Mouse (Mus musculus) CH12.LX (cell line): Measurements from ENCODE around the gene Ttc29. TPM values are rescaled to one million over a fixed set of nuclear protein-coding genes. Genes with fewer than 3 reads are reported as not detected.

Source experiments
- DNase-seq: peaks from one replicate; pipeline ENCODE4 v3.0.0-alpha.2; 2013; ENCODE audit errors: extremely low read depth
- H3K27ac ChIP-seq: 2 replicates; pipeline ENCODE4 v1.5.1; 2012; ENCODE audit warnings: low read depth, mild to moderate bottlenecking, control low read depth, moderate library complexity; ENCODE audit not compliant: insufficient read depth
- H3K27me3 ChIP-seq: replicated peaks from 2 replicates; pipeline ENCODE3; 2012; ENCODE audit warnings: inconsistent platforms
- H3K36me3 ChIP-seq, 2 experiments: replicated peaks in 1 of 2; 2 replicates each; pipeline versions ENCODE3 to v1.6.1; 2012; ENCODE audit warnings: inconsistent platforms in 1 of 2, low read length in 1 of 2, mild to moderate bottlenecking in 1 of 2, mixed read lengths in 1 of 2, moderate library complexity in 1 of 2; ENCODE audit not compliant: control insufficient read depth in 1 of 2, insufficient read depth in 1 of 2
- H3K4me1 ChIP-seq, 2 experiments: 2 replicates each; pipeline ENCODE4 v1.6.1; 2012; ENCODE audit warnings: inconsistent platforms in 1 of 2, moderate library complexity in 1 of 2; ENCODE audit not compliant: insufficient read depth in 2 of 2, control insufficient read depth in 1 of 2
- H3K4me2 ChIP-seq: 2 replicates; pipeline ENCODE4 v1.6.1; 2012; ENCODE audit warnings: low read depth, mild to moderate bottlenecking, control low read depth; ENCODE audit not compliant: poor library complexity, insufficient read depth, severe bottlenecking
- H3K4me3 ChIP-seq, 3 experiments: fragments of 150-350 bp in 1 of 3; sonication (generic) in 1 of 3; replicated peaks in 1 of 3; 2 replicates each; pipeline versions ENCODE3 to v1.5.1; 2011 to 2012; ENCODE audit warnings: low read depth in 2 of 3, low read length in 2 of 3, mild to moderate bottlenecking in 2 of 3, moderate library complexity in 2 of 3, control low read depth in 1 of 3, improper control_type of control experiment in 1 of 3, inconsistent platforms in 1 of 3, mixed read lengths in 1 of 3; ENCODE audit not compliant: poor library complexity in 1 of 3
- H3K79me2 ChIP-seq: replicated peaks from 2 replicates; pipeline ENCODE4 v1.6.1; 2012; ENCODE audit warnings: mild to moderate bottlenecking, moderate library complexity; ENCODE audit not compliant: control insufficient read depth, poor library complexity, insufficient read depth, severe bottlenecking; ENCODE audit errors: extremely low read depth
- H3K9ac ChIP-seq: 2 replicates; pipeline ENCODE4 v1.6.1; 2012; ENCODE audit warnings: low read depth, mild to moderate bottlenecking, control low read depth, moderate library complexity; ENCODE audit not compliant: insufficient read depth
- H3K9me3 ChIP-seq: replicated peaks from 2 replicates; pipeline ENCODE3; 2012; ENCODE audit warnings: low read length, inconsistent platforms, mixed read lengths
- BHLHE40 ChIP-seq: IDR thresholded peaks from 2 replicates; pipeline ENCODE4 v1.6.1; 2011; ENCODE audit warnings: mild to moderate bottlenecking, low read depth, low read length, improper control_type of control experiment
- CHD2 ChIP-seq: IDR thresholded peaks from 2 replicates; pipeline ENCODE4 v1.6.1; 2011; ENCODE audit warnings: low read length, improper control_type of control experiment
- KAT2A ChIP-seq: IDR thresholded peaks from 2 replicates; pipeline ENCODE4 v1.6.1; 2012; ENCODE audit warnings: low read length, improper control_type of control experiment, inconsistent platforms; ENCODE audit not compliant: insufficient replicate concordance
- MEF2A ChIP-seq: IDR thresholded peaks from 2 replicates; pipeline ENCODE4 v1.6.1; 2014; ENCODE audit warnings: low read depth, mild to moderate bottlenecking, inconsistent platforms, low read length, improper control_type of control experiment, borderline replicate concordance
- MXI1 ChIP-seq: IDR thresholded peaks from 2 replicates; pipeline ENCODE4 v1.6.1; 2011; ENCODE audit warnings: mild to moderate bottlenecking, low read depth, low read length, improper control_type of control experiment
- MYC ChIP-seq: IDR thresholded peaks from 2 replicates; pipeline ENCODE4 v1.6.1; 2011; ENCODE audit warnings: low read depth, mild to moderate bottlenecking, improper control_type of control experiment, low read length
- NRF1 ChIP-seq: IDR thresholded peaks from 2 replicates; pipeline ENCODE4 v1.6.1; 2014; ENCODE audit warnings: low read depth, mild to moderate bottlenecking, inconsistent platforms, low read length, improper control_type of control experiment, moderate library complexity
- PAX5 ChIP-seq: IDR thresholded peaks from 2 replicates; pipeline ENCODE4 v1.6.1; 2012; ENCODE audit warnings: low read length, inconsistent platforms, mixed read lengths
- POLR2AphosphoS2 ChIP-seq: IDR thresholded peaks from 2 replicates; pipeline ENCODE4 v1.6.1; 2011; ENCODE audit warnings: low read depth, low read length, improper control_type of control experiment
- RCOR1 ChIP-seq: conservative IDR thresholded peaks from 2 replicates; pipeline ENCODE4 v1.6.1; 2012; ENCODE audit warnings: low read depth, mild to moderate bottlenecking, inconsistent platforms, low read length, improper control_type of control experiment
- SIN3A ChIP-seq: IDR thresholded peaks from 2 replicates; pipeline ENCODE4 v1.6.1; 2012; ENCODE audit warnings: low read length, improper control_type of control experiment, inconsistent platforms
- TBP ChIP-seq: conservative IDR thresholded peaks from 2 replicates; pipeline ENCODE4 v1.6.1; 2011; ENCODE audit warnings: low read depth, low read length, improper control_type of control experiment
- USF1 ChIP-seq: IDR thresholded peaks from 2 replicates; pipeline ENCODE4 v1.6.1; 2014; ENCODE audit warnings: low read depth, mild to moderate bottlenecking, inconsistent platforms, low read length, improper control_type of control experiment
- ZKSCAN1 ChIP-seq: IDR thresholded peaks from 2 replicates; pipeline ENCODE4 v1.6.1; 2012; ENCODE audit warnings: low read depth, inconsistent platforms, low read length, improper control_type of control experiment, borderline replicate concordance
- ZMIZ1 ChIP-seq: IDR thresholded peaks from 2 replicates; pipeline ENCODE4 v1.6.1; 2012; ENCODE audit warnings: low read depth, mild to moderate bottlenecking, inconsistent platforms, low read length, improper control_type of control experiment
- dilution Hi-C: fragments of 300-500 bp; cut with MboI; formaldehyde crosslinking; loops from 2 replicates; pipeline ENCODE4 v1.14.3; 2020; ENCODE audit warnings: low sequenced_read_pairs; ENCODE audit not compliant: extremely low pct_unique_long_range_greater_than_20kb, extremely low pct_ligation_motif_present
- in situ Hi-C: fragments of 300-500 bp; cut with MboI; formaldehyde crosslinking; loops from 3 replicates; pipeline ENCODE4 v1.14.3; 2019; ENCODE audit warnings: low sequenced_read_pairs, low pct_ligation_motif_present, low pct_unique_long_range_greater_than_20kb, mixed read lengths
- polyA plus RNA-seq: library from polyadenylated mRNA; unstranded; fragments of >175 nt; gene quantifications from 2 replicates; pipeline ENCODE4 v1.2.1, GENCODE M21; 2012; ENCODE audit warnings: low read depth; ENCODE audit not compliant: insufficient read length
- total RNA-seq, 2 experiments: library from RNA; depleted of rRNA; stranded (reverse); fragments of 300-350 nt in 1 of 2; fragments of >200 nt in 1 of 2; gene quantifications; 2 replicates each; pipeline ENCODE4 v1.2.3; 2012 to 2014

Ttc29 gene
- total and polyA plus RNA-seq, 3 experiments: not detected

- Histone ChIP-seq H3K4me3 (no peak overlapping the region), H3K36me3 (no peaks in the 10 kb centered on the region), H3K4me2 (no peak overlapping the region), H3K9ac (no peak overlapping the region), H3K9me3 (peaks cover 8% of the 10 kb centered on the region), H3K4me1 (no peaks in the 10 kb centered on the region), H3K79me2 (no peaks in the 10 kb centered on the region), H3K27ac (no peak overlapping the region), H3K27me3 (no peaks in the 10 kb centered on the region)
- in situ Hi-C loops (no loop called here), dilution Hi-C loops (no loop called here)
- TF ChIP-seq ZKSCAN1 (no peak), CHD2 (no peak), USF1 (no peak), MEF2A (no peak), MXI1 (no peak), SIN3A (no peak), PAX5 (no peak), MYC (no peak)
- DNase-seq: no peak
These were observed 222.5 kb downstream of the Ttc29 start for GRCm38 (mm10) chr8:78435624-78435960.

GRCm38 (mm10) chr8:78436071-78436651 lies 223.1 kb downstream of the Ttc29 start, which contains the start of gene Pou4f2:
TSS of gene Pou4f2 (minus strand) at chr8:78436645.
- Histone ChIP-seq H3K79me2 (no peaks in the 10 kb centered on the region), H3K4me3 (no peak within 1 kb of the TSS), H3K4me2 (no peak within 1 kb of the TSS)

GRCm38 (mm10) chr8:78436661-78437060 lies 223.6 kb downstream of the Ttc29 start:
- Histone ChIP-seq H3K9ac (no peak overlapping the region), H3K36me3 (no peaks in the 10 kb centered on the region), H3K4me3 (no peak overlapping the region), H3K4me1 (no peaks in the 10 kb centered on the region), H3K4me2 (no peak overlapping the region), H3K27ac (no peak overlapping the region), H3K79me2 (no peaks in the 10 kb centered on the region), H3K27me3 (no peaks in the 10 kb centered on the region), H3K9me3 (peaks cover 8% of the 10 kb centered on the region)
- dilution Hi-C loops: no loop called here
- no peak for DNase-seq
- in situ Hi-C loops: no loop called here
- no peak for TF ChIP-seq BHLHE40
- TF ChIP-seq RCOR1: no peak

More at GRCm38 (mm10) chr8:78436071-78436651, 223.1 kb downstream of the Ttc29 start, which contains the start of gene Pou4f2:
- no peaks in the 10 kb centered on the region for H3K36me3 ChIP-seq
- H3K9me3 ChIP-seq: peaks cover 8% of the 10 kb centered on the region
- dilution Hi-C loops: no loop called here
- no peaks in the 10 kb centered on the region for H3K27me3 ChIP-seq
- in situ Hi-C loops: no loop called here
- TF ChIP-seq POLR2AphosphoS2 (no peak), NRF1 (no peak), KAT2A (no peak), TBP (no peak), ZKSCAN1 (no peak), CHD2 (no peak), RCOR1 (no peak), ZMIZ1 (no peak)
- H3K27ac ChIP-seq: no peak within 1 kb of the TSS
- H3K4me1 ChIP-seq: no peaks in the 10 kb centered on the region
- no peak for DNase-seq
- H3K9ac ChIP-seq: no peak within 1 kb of the TSS
